Mouse (Mus musculus): ENCODE measurements around the gene Slco3a1.
"Not testable (repeated sequence)": the region's sequence is repeated elsewhere in the genome, so short reads cannot be mapped to it uniquely, and the experiment has no call there.

The Slco3a1 gene

GRCm38 (mm10) chr7:74427135-74427534 is 127.4 kb downstream of the Slco3a1 start:
- no peak for DNase-seq (ENCODE audit: low spot score)

- DNase-seq (ENCODE audit: low spot score), result no peak
These were observed 128.6 kb downstream of the Slco3a1 start for GRCm38 (mm10) chr7:74425941-74426340.

DNA sequence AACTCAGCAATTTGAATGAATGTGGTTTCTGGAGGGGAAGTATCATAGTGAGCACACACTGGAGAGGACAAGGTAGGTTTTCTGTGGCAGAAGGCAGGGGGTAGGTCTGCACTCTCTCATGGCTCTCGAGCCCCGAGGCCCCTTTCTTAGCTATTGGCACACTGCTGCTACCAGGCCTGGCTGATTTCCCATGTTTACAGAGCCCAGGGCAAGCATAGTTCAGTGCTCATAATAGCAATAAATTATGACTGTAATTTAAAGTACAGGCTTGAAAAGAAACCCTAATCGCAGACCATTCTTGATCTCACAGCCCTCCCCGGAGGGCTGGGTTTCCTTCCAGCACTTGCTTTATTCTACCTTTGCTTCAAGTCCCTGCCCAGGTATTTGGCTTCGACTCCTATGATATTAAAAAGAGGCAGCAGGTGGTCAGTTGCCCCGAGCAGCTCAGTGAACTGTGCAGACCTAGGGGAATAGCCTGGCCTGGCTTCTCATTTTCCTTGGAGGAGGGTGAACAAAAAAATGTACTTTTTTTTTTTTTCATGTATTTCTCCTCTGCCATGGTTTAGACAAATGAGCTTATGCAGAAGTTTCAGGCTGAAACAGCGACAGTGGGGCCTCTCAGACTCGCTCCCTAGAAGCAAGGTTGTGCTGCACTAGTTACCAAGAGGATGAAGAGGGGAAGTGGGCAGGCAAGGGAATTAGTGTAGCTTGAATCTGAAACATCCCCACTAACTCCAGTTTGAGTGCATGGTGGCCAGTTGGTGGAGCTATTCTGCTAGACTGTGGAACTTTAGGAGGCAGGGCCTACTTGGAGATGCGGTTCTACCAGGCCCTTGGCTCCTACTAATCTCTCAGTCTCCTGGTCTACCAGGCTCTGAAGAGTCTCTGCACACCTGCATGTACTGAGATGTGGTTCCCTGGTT is 130.4 kb downstream of the Slco3a1 start:
- no peak for DNase-seq (ENCODE audit: low spot score)

DNA sequence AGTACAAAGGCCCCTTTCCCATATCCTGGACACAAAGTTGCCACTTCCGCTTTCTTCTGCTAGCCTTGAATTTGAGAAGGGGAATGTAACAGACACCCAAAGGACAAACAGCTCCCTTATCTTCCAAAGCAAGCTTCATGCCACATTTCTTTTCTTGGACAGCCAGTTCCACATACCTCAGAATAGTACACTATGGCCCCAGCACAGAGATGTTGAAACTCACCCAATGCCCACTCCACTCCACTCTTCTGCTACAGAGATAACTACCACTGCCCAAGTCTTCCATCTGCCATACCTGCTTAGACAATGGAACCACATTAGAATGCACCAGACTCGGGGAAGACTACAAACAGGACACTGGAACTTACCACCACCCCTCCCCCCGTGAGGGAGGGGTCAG is 131.3 kb downstream of the Slco3a1 start:
- DNase-seq (ENCODE audit: low spot score), result no peak

GRCm38 (mm10) chr7:74422731-74423130 is 131.8 kb downstream of the Slco3a1 start:
- DNase-seq (ENCODE audit: low spot score), result no peak

DNA sequence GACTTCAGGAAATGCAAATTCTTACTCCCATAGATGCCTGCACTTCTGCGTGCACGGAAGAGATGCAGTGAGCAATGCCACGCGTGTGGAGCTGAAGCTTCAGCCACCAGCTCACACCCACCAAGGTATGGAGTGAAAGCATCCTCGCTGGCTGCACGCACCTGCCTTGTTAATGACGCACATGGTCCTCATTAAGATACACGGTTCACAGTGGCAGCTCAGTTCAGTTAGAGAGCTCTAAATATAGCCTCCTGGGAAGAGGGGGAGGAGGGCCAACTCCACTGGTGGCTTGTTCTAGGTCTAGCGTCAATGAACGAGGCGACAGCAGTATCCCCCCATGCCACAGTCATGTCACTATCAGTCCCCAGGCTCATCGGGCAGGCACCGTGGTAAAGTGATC is 132.6 kb downstream of the Slco3a1 start:
- DNase-seq (ENCODE audit: low spot score), result no peak

- no peak for DNase-seq (ENCODE audit: low spot score)
These were observed 133.0 kb downstream of the Slco3a1 start for GRCm38 (mm10) chr7:74421591-74421990.

GRCm38 (mm10) chr7:74419706-74420105 is 134.9 kb downstream of the Slco3a1 start:
- DNase-seq (ENCODE audit: low spot score), result no peak

DNA sequence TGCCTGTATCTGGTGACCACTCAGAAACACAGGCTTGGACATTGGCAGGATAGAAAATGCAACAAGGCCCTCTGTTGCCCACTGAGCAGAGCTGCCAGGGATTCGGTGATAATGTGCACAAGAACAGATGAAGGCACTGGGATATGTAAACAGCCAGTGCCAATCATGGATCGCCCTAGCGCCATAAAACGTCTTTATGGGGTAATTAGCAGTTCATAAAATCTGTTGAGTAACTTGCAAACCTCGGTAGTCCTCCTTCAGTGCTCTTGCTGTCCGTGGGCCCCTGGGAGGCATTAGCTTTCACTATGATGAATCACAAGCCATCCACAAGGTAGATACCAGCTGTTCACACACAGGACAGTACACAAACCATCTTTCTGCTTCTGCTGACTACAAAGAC is 137.6 kb downstream of the Slco3a1 start:
- DNase-seq (ENCODE audit: low spot score), result peak; percentile 16

DNA sequence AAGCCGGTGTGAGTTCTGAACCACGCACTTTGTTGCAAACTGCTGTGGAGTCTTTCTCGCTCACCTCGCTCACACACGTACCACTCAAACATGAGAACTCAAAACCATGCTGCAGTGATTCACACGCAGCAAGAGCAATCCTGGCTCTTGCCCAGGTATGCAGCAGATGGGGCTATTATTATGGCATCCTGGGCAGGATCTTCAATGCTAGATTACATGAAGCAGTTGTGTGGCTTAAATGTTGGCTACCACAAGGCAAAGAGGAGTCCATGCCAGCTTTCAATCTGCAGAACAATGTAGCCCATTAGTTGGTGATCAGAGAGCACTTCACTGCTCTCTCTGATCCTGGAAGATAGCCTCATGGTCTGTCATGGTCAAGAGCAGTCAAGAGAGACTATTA is 139.3 kb downstream of the Slco3a1 start:
- no peak for DNase-seq (ENCODE audit: low spot score)

- DNase-seq (ENCODE audit: low spot score), result no peak
These were observed 140.6 kb downstream of the Slco3a1 start for GRCm38 (mm10) chr7:74413738-74414716.

GRCm38 (mm10) chr7:74408601-74409323 is 145.8 kb downstream of the Slco3a1 start:
- no peak for DNase-seq (ENCODE audit: low spot score)

DNA sequence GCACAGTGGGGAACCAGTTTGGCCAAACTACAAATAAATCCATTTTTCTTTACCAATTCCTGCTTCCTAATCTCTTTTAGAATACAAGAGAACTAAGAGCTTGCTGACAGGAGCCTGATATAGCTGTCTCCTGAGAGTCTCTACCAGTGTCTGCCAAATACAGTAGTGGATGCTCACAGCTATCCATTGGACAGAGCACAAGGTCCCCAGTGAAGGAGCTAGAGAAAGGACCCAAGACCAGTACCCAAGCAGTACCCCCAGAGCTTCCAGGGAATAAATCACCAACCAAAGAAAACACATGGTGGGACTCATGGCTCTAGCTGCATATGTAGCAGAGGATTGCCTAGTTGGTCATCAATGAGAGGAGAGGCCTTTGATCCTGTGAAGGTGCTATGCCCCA is 146.7 kb downstream of the Slco3a1 start:
- DNase-seq (ENCODE audit: low spot score), result not testable (repeated sequence)

DNA sequence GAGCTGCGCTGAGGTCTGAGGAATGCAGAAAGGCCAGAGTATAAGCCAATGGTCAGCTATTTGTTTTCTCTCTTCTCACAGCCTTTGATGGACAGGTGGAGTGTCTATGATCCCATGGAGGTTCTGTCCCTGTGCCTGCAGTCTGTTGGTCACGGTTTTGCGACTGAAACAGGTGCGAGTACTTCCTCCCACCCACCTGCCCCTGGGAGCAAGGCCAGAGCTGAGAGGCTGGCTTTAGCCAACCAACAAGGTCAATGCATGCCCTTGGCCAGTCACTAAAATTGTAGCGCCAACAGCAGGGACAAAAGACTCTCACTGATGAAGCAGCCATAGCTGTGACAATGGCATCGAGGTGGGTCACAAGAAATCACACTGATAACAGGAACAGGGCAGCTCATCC is 154.9 kb downstream of the Slco3a1 start:
- DNase-seq (ENCODE audit: low spot score), result no peak

DNA sequence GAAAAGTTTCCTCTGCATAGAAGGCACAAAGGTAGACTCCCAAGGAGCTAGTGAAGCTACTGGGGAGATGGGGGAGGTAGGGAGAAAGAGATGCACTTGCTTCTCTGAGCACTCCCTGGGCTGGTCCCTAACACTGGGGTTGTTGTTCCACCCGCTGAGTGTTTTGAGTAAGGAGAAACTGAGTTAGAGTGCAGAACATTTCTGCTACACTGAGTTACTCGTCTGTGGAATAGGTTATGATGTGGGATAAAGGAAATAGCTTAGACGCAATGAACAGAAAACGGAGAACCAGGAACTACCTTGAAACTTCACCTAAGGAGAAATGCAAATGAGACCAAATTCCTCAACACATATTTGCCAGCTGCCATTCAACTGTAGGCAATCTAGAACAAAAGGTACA is 155.4 kb downstream of the Slco3a1 start:
- no peak for DNase-seq (ENCODE audit: low spot score)

DNA sequence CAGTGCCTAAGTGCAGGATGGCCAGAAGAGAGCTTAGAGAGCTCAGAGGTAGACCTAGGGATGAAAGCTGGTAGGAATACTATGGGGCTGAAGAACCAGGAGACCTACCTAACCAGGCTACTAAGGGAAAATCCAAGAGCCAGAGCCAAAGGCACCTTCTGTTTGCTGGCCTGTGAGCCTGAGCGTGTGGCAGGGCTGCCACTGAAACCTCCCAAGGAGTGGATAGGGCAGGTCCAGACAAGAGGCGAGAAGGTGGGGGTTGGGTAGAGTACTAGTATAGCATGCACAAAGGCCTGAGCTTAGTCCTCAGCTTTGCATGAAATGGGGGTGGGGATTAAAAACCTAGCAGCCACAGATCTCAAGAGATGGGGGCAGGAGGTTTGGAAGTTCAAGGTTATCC is 156.3 kb downstream of the Slco3a1 start:
- no peak for DNase-seq (ENCODE audit: low spot score)

GRCm38 (mm10) chr7:74391451-74391873 is 163.1 kb downstream of the Slco3a1 start:
- no peak for DNase-seq (ENCODE audit: low spot score)

- DNase-seq (ENCODE audit: low spot score), result no peak
These were observed 165.0 kb downstream of the Slco3a1 start for GRCm38 (mm10) chr7:74389570-74389969.

- DNase-seq (ENCODE audit: low spot score), result no peak
These were observed 168.3 kb downstream of the Slco3a1 start for GRCm38 (mm10) chr7:74386257-74386656.

DNA sequence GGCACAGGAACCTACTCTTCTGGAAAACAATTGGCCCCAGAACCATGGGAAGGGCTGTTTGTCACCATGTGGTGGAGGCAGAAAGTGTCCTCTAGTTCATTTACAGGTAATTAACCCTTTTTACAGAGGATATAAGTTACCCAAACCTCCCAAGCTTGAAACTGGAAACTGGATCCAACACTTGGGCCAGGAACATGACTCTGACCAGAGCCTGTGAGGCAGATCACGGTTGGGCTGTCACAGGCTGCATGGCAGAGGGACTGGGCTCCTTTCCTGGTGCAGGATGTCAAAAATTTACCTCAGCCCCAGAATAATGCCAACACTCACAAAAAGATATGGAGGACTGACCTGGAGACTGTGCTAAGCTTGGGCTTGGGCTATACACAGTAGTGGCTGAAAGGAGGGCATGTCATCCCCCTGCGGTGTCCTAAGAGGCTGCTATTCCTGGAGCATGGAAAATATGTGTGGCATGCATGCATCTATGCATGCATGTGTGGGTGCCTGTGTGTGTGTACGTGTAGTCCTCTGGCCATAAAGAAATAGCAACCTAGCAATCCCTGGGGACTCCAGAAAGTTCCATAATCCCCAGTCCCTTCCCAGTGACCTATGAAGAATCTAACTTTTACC is 171.4 kb downstream of the Slco3a1 start:
- DNase-seq (ENCODE audit: low spot score), result no peak

DNA sequence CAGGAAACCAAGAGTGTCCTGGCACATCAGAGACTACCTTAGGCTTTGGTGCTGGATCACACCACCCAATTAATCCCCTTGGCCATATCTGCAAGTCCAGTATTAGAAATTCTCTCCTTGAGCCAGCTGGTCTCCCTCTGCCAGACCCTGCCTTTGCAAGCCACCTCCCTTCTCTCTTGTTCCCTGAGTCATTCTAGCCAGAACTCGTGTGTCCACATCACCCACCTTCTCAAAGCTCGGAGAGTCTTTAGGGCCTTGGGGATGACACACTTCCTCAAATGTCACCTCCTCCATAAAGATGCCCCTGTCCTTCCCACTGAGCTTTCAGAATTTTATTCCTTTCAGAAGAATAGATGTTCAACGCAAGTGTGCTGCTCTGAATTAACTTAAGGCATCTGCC is 172.3 kb downstream of the Slco3a1 start:
- no peak for DNase-seq (ENCODE audit: low spot score)

DNA sequence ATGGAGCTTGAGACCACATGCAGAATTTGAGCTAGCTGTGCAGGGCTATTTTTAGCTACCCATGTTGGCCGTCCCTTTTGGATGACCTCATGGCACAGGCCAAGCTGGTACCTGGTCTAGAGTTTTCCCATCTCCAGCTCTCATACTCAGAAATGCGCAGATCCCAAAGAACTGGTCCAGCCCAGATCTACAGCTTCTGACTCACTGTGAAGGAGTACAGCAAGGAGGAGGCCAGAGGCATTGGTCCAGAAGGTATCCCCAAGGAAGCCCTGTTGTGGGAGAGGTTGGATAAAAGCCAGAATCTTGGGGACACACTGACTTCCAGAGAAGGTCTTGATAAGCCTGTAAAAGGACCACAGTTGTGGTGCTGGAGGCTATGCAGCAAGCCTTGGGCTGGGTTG is 172.7 kb downstream of the Slco3a1 start:
- DNase-seq (ENCODE audit: low spot score), result no peak

All from embryo, embryonic 10 days (tissue).